Comparison of ENCODE assay signal across 8 mouse cellular contexts in genomic region chr9:44178389-44178788, GRCm38 (mm10). TPM values are rescaled to one million over a fixed set of nuclear protein-coding genes. Genes with fewer than 3 reads are reported as not detected.
A peak's percentile ranks its signal among the peaks of the same experiment; 100 is the strongest.
DNase-seq lines count a peak whose midpoint lies in the region; ATAC-seq and TF ChIP-seq lines count a peak whose summit lies in the region.

No protein-coding gene starts in this region.

- WGBS in forebrain, postnatal 0 days, result 86% methylated on average over 14 of the region's 14 CpGs
- 86% methylated on average over 14 of the region's 14 CpGs for WGBS in forebrain, embryonic 13.5 days

- H3K36me3 ChIP-seq in forebrain, postnatal 0 days (ENCODE audit: insufficient read depth), result no peaks in the 10 kb centered on the region
- peaks cover 10% of the 10 kb centered on the region; the same call in 1 of the 2 replicates for H3K36me3 ChIP-seq in forebrain, embryonic 13.5 days (ENCODE audit: poor library complexity, severe bottlenecking)

- H3K27ac ChIP-seq in forebrain, postnatal 0 days (ENCODE audit: low read depth, low read length), result no peak overlapping the region
- no peak overlapping the region for H3K27ac ChIP-seq in forebrain, embryonic 13.5 days

- no peaks in the 10 kb centered on the region for H3K4me1 ChIP-seq in forebrain, postnatal 0 days (ENCODE audit: insufficient read depth)
- no peaks in the 10 kb centered on the region for H3K4me1 ChIP-seq in forebrain, embryonic 13.5 days

- peak; percentile 32 for TF ChIP-seq CTCF in forebrain, postnatal 0 days (IDR thresholded peaks at IDR 0.05; ENCODE audit: low read depth)

- no peaks in the 10 kb centered on the region for H3K9me3 ChIP-seq in forebrain, postnatal 0 days (ENCODE audit: low read length)
- H3K9me3 ChIP-seq in forebrain, embryonic 13.5 days (replicated peaks), result no peaks in the 10 kb centered on the region

- H3K27me3 ChIP-seq in forebrain, postnatal 0 days (ENCODE audit: insufficient read depth, low read length), result no peaks in the 10 kb centered on the region
- no peaks in the 10 kb centered on the region for H3K27me3 ChIP-seq in forebrain, embryonic 13.5 days

- DNase-seq in forebrain, postnatal 0 days, result no peak
- peak; percentile 25 for DNase-seq in right cerebral cortex, postnatal 4 days
- no peak for DNase-seq in right cerebral cortex, postnatal 36 days (ENCODE audit: low spot score in 2 of 2)
- DNase-seq in naive thymus-derived CD4-positive, alpha-beta T cell, adult 2 months (ENCODE audit: low read depth), result peak; percentile 56
- no peak for DNase-seq in urinary bladder, postnatal 36 days (ENCODE audit: low spot score in 2 of 2)
- DNase-seq in ovary, postnatal 10 days (ENCODE audit: low spot score), result no peak

- ATAC-seq in forebrain, postnatal 0 days, result no peak
- ATAC-seq in forebrain, embryonic 13.5 days, result no peak
- ATAC-seq in erythroblast, adult 5-6 weeks (replicated peaks; ENCODE audit: low FRiP score, poor library complexity, severe bottlenecking), result 0 out of 2 replicates have a peak, but pooled peaks have one; percentile 48

- H3K9ac ChIP-seq in forebrain, postnatal 0 days, result no peak overlapping the region
- no peak overlapping the region for H3K9ac ChIP-seq in forebrain, embryonic 13.5 days

- no peak overlapping the region for H3K4me2 ChIP-seq in forebrain, postnatal 0 days (ENCODE audit: low read depth)
- no peak overlapping the region for H3K4me2 ChIP-seq in forebrain, embryonic 13.5 days

- H3K4me3 ChIP-seq in forebrain, postnatal 0 days (ENCODE audit: low read depth, low read length), result no peak overlapping the region
- H3K4me3 ChIP-seq in forebrain, embryonic 13.5 days, result no peak overlapping the region

RNA-seq across cellular contexts. Expression of gene Mcam, which starts 44.1 kb away (rescaled TPM):
- 12.2 and 21.1 TPM in 2 replicates for total RNA-seq in forebrain, postnatal 0 days (2014; rRNA removed)
- 5.0 and 6.0 TPM in 2 replicates for polyA plus RNA-seq in forebrain, postnatal 0 days (2015; fragmentation: Nextera tagmentation; extraction: Ambion mirVana)
- polyA plus RNA-seq in forebrain, embryonic 13.5 days (2015; fragmentation: Nextera tagmentation; extraction: Ambion mirVana), result 15.6 and 16.7 TPM in 2 replicates
- total RNA-seq in erythroblast, adult 5-6 weeks (2015; ENCODE audit: low replicate concordance), result 0.77 TPM in 1 of 2 replicates, not detected in the other
- total RNA-seq in erythroblast, adult 5-6 weeks (2017; ENCODE audit: low replicate concordance), result 0.60 TPM in 1 of 2 replicates, not detected in the other

RNA-seq across cellular contexts. Expression of gene Cbl, which starts 55.5 kb away (rescaled TPM):
- 16.0 and 24.4 TPM in 2 replicates for total RNA-seq in forebrain, postnatal 0 days (2014; rRNA removed)
- 6.8 and 14.4 TPM in 2 replicates for polyA plus RNA-seq in forebrain, postnatal 0 days (2015; fragmentation: Nextera tagmentation; extraction: Ambion mirVana)
- polyA plus RNA-seq in forebrain, embryonic 13.5 days (2015; fragmentation: Nextera tagmentation; extraction: Ambion mirVana), result 25.2 and 26.4 TPM in 2 replicates
- total RNA-seq in erythroblast, adult 5-6 weeks (2015; ENCODE audit: low replicate concordance), result 43.7 and 46.9 TPM in 2 replicates
- 14.6 and 35.3 TPM in 2 replicates for total RNA-seq in erythroblast, adult 5-6 weeks (2017; ENCODE audit: low replicate concordance)

Comparison
In these comparisons a context has a peak if more than half of its experiments do, and no peak if none do; other contexts are left out.
1. DNase-seq: peak in right cerebral cortex, postnatal 4 days (single experiment) and naive thymus-derived CD4-positive, alpha-beta T cell, adult 2 months (single experiment); none in forebrain, postnatal 0 days (single experiment), right cerebral cortex, postnatal 36 days (0 of 2), urinary bladder, postnatal 36 days (0 of 2) and ovary, postnatal 10 days (single experiment).